Comparison of ENCODE assay signal across 8 mouse cellular contexts in genomic region chr3:5754763-5755478, GRCm38 (mm10). TPM values are rescaled to one million over a fixed set of nuclear protein-coding genes. Genes with fewer than 3 reads are reported as not detected.
DNase-seq lines count a peak whose midpoint lies in the region; ATAC-seq lines count a peak whose summit lies in the region.

No protein-coding gene starts in this region.

- H3K4me2 ChIP-seq in forebrain, embryonic 15.5 days (replicated peaks): no peak overlapping the region
- no peak overlapping the region for H3K4me2 ChIP-seq in heart, embryonic 11.5 days

- no peak overlapping the region for H3K9ac ChIP-seq in forebrain, embryonic 15.5 days (replicated peaks)
- no peak overlapping the region for H3K9ac ChIP-seq in heart, embryonic 11.5 days (ENCODE audit: low read depth, low read length)

- WGBS in forebrain, embryonic 15.5 days: 3% methylated on average over 3 of the region's 3 CpGs
- WGBS in heart, embryonic 11.5 days (ENCODE audit: insufficient replicate concordance): 61% methylated on average over 3 of the region's 3 CpGs

- H3K4me1 ChIP-seq in forebrain, embryonic 15.5 days: peaks cover 10% of the 10 kb centered on the region
- no peaks in the 10 kb centered on the region for H3K4me1 ChIP-seq in heart, embryonic 11.5 days (ENCODE audit: control insufficient read depth, insufficient read depth, low read length)

- no peaks in the 10 kb centered on the region for H3K36me3 ChIP-seq in forebrain, embryonic 15.5 days
- no peaks in the 10 kb centered on the region for H3K36me3 ChIP-seq in heart, embryonic 11.5 days (ENCODE audit: control insufficient read depth, insufficient read depth, low read length)

- H3K27ac ChIP-seq in forebrain, embryonic 15.5 days (replicated peaks): peak overlapping the region; percentile 83
- no peak overlapping the region for H3K27ac ChIP-seq in heart, embryonic 11.5 days (ENCODE audit: low read depth, low read length)

- no peaks in the 10 kb centered on the region for H3K9me3 ChIP-seq in forebrain, embryonic 15.5 days
- no peaks in the 10 kb centered on the region for H3K9me3 ChIP-seq in heart, embryonic 11.5 days (replicated peaks; ENCODE audit: control insufficient read depth, low read length)

- DNase-seq in adrenal gland, adult (ENCODE audit: inconsistent age in 2 of 2, low spot score in 1 of 2): peak; percentile 3 to 21
- DNase-seq in adrenal gland, postnatal 10 days: no peak
- DNase-seq in MN1 (ENCODE audit: low spot score): peak; percentile 81
- DNase-seq in layer of hippocampus, postnatal 36 days: peak; percentile 53 to 58
- peak; percentile 98 for DNase-seq in retina, postnatal 1 day
- no peak for DNase-seq in heart, adult 18-20 months

- no peaks in the 10 kb centered on the region for H3K27me3 ChIP-seq in forebrain, embryonic 15.5 days
- H3K27me3 ChIP-seq in heart, embryonic 11.5 days (ENCODE audit: control insufficient read depth, insufficient read depth, low read length): no peaks in the 10 kb centered on the region

- no peak overlapping the region for H3K4me3 ChIP-seq in forebrain, embryonic 15.5 days
- no peak overlapping the region for H3K4me3 ChIP-seq in heart, embryonic 11.5 days (ENCODE audit: low read depth, low read length)

- ATAC-seq in forebrain, embryonic 15.5 days (replicated peaks): peak; percentile 99
- no peak for ATAC-seq in heart, embryonic 11.5 days (replicated peaks; ENCODE audit: insufficient number of reproducible peaks, low FRiP score, low TSS enrichment)

RNA-seq across cellular contexts. Expression of gene Gm8797, which starts 4.3 kb away (rescaled TPM):
- total RNA-seq in adrenal gland, postnatal 10 days (2021): 1 to 10 TPM; 9.2 to 9.4 TPM
- polyA plus RNA-seq in forebrain, embryonic 15.5 days (2015; fragmentation: Nextera tagmentation; extraction: Ambion mirVana): 16.3 and 25.2 TPM in 2 replicates
- total RNA-seq in layer of hippocampus, postnatal 36 days (2021): 10 to 100 TPM; 20.0 to 21.0 TPM
- polyA plus RNA-seq in heart, embryonic 11.5 days (2014; fragmentation: Nextera tagmentation; extraction: Ambion mirVana): 10.8 and 13.1 TPM in 2 replicates
- 1 to 10 TPM; 2.2 to 6.1 TPM for total RNA-seq in heart, adult 18-20 months (2021)

Comparison
In these comparisons a context has a peak if more than half of its experiments do, and no peak if none do; other contexts are left out.
1. DNase-seq: peak in adrenal gland, adult (2 of 2), MN1 (single experiment), layer of hippocampus, postnatal 36 days (2 of 2) and retina, postnatal 1 day (single experiment); none in adrenal gland, postnatal 10 days (single experiment) and heart, adult 18-20 months (0 of 2).